Mouse (Mus musculus) limb, embryonic 11.5 days (tissue): Measurements from ENCODE around the gene Rnf145. TPM values are rescaled to one million over a fixed set of nuclear protein-coding genes. Genes with fewer than 3 reads are reported as not detected.
"Not testable (repeated sequence)": the region's sequence is repeated elsewhere in the genome, so short reads cannot be mapped to it uniquely, and the experiment has no call there.

Source experiments
- ATAC-seq: fragments of 200-750 bp; cut with Nextera tagmentation; 2 replicates; pipeline ENCODE4 v1.8.0; 2017; ENCODE audit warnings: low read depth; ENCODE audit not compliant: insufficient number of reproducible peaks, low FRiP score, low TSS enrichment
- DNase-seq: peaks from one replicate; pipeline ENCODE4 v3.0.0-alpha.2; 2015; ENCODE audit warnings: low spot score
- H3K27ac ChIP-seq: fragments of 300-500 bp; sonication (generic); replicated peaks from 2 replicates; pipeline ENCODE4 v1.5.1; 2014; ENCODE audit warnings: low read depth, mild to moderate bottlenecking, low read length
- H3K27me3 ChIP-seq: fragments of 300-500 bp; sonication (generic); 2 replicates; pipeline ENCODE4 v1.6.1; 2014; ENCODE audit warnings: mild to moderate bottlenecking, low read length, mixed read lengths; ENCODE audit not compliant: control insufficient read depth, insufficient read depth
- H3K36me3 ChIP-seq: fragments of 300-500 bp; sonication (generic); 2 replicates; pipeline ENCODE4 v1.6.1; 2014; ENCODE audit warnings: mild to moderate bottlenecking, low read length, moderate library complexity, mixed read lengths; ENCODE audit not compliant: control insufficient read depth, insufficient read depth
- H3K4me1 ChIP-seq: fragments of 300-500 bp; sonication (generic); 2 replicates; pipeline ENCODE4 v1.6.1; 2014; ENCODE audit warnings: low read length, mixed read lengths; ENCODE audit not compliant: control insufficient read depth, insufficient read depth
- H3K4me2 ChIP-seq: fragments of 300-500 bp; sonication (generic); 2 replicates; pipeline ENCODE4 v1.6.1; 2014; ENCODE audit warnings: low read depth, mild to moderate bottlenecking, moderate library complexity; ENCODE audit not compliant: severe bottlenecking
- H3K4me3 ChIP-seq: fragments of 300-500 bp; sonication (generic); 2 replicates; pipeline ENCODE4 v1.5.1; 2014; ENCODE audit warnings: low read depth, low read length
- H3K9ac ChIP-seq: fragments of 300-500 bp; sonication (generic); 2 replicates; pipeline ENCODE4 v1.6.1; 2014; ENCODE audit warnings: mild to moderate bottlenecking, low read length
- H3K9me3 ChIP-seq: fragments of 300-500 bp; sonication (generic); 2 replicates; pipeline ENCODE4 v1.6.1; 2016; ENCODE audit warnings: low read length; ENCODE audit not compliant: control insufficient read depth
- WGBS: fragments of 180-500 bp; shearing (Covaris S2); extraction: QIAGEN DNeasy Blood & Tissue Kit; methylation state at CpG from one replicate; pipeline ENCODE4 v1.1.7; 2014; 5-methylcytosine and 5-hydroxymethylcytosine counted together
- polyA plus RNA-seq: library from polyadenylated mRNA; unstranded; fragments of >200 nt; fragmentation: Nextera tagmentation; extraction: Ambion mirVana; gene quantifications from 2 replicates; pipeline ENCODE4 v1.2.1, GENCODE M21; 2014

Gene Rnf145
- polyA plus RNA-seq, 1 experiment from 2014 or later, result 96.1 TPM

- not testable (repeated sequence) for H3K4me2 ChIP-seq, H3K9ac ChIP-seq, H3K9me3 ChIP-seq, ATAC-seq, H3K27ac ChIP-seq, H3K4me1 ChIP-seq, H3K36me3 ChIP-seq, DNase-seq, H3K27me3 ChIP-seq, H3K4me3 ChIP-seq
- 93% methylated on average over 4 of the region's 4 CpGs for WGBS
These were observed 51.6 kb downstream of the Rnf145 start for GRCm38 (mm10) chr11:44570336-44570735.

- Histone ChIP-seq H3K27ac (no peak overlapping the region), H3K36me3 (peaks cover 3% of the 10 kb centered on the region; the same call in 1 of the 2 replicates), H3K4me3 (no peak overlapping the region), H3K4me1 (no peaks in the 10 kb centered on the region), H3K4me2 (no peak overlapping the region), H3K9me3 (no peaks in the 10 kb centered on the region), H3K9ac (no peak overlapping the region), H3K27me3 (no peaks in the 10 kb centered on the region)
- ATAC-seq (no peak), DNase-seq (no peak)
- WGBS, result 97% methylated on average over 5 of the region's 5 CpGs
These were observed 54.0 kb downstream of the Rnf145 start for GRCm38 (mm10) chr11:44572781-44573180.

DNA sequence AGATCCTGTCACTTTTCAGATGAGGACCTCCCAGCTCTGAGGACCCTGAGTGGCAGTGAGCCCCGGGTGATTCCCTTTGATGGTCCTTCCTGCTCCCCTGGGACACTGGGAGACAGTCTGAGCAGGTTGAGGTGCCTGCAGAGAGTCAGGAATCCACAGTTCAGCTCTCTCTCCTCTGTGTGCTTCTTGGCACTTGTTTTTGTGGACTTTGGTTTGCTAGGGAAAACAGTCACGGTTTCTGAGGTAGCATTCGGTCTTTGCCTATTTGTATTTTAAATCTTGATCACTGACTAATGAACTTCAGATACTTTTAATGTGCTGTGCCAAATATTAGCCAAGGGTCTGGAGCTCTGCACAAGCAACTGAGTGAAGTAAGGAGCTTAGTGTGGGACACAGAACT is 54.6 kb downstream of the Rnf145 start:
- H3K4me3 ChIP-seq, result no peak overlapping the region
- no peak for DNase-seq
- 84% methylated on average over 3 of the region's 3 CpGs for WGBS
- H3K9ac ChIP-seq, result no peak overlapping the region
- H3K36me3 ChIP-seq, result peaks cover 3% of the 10 kb centered on the region; the same call in 1 of the 2 replicates
- ATAC-seq, result no peak
- no peaks in the 10 kb centered on the region for H3K9me3 ChIP-seq
- no peak overlapping the region for H3K4me2 ChIP-seq
- no peak overlapping the region for H3K27ac ChIP-seq
- no peaks in the 10 kb centered on the region for H3K27me3 ChIP-seq
- H3K4me1 ChIP-seq, result no peaks in the 10 kb centered on the region

GRCm38 (mm10) chr11:44574391-44574790 is 55.6 kb downstream of the Rnf145 start:
- DNase-seq (no peak), ATAC-seq (no peak)
- no peak overlapping the region for H3K4me3 ChIP-seq
- H3K27me3 ChIP-seq, result no peaks in the 10 kb centered on the region
- no peak overlapping the region for H3K27ac ChIP-seq
- peaks cover 2% of the 10 kb centered on the region; the same call in 1 of the 2 replicates for H3K36me3 ChIP-seq
- H3K4me1 ChIP-seq, result no peaks in the 10 kb centered on the region
- no peak overlapping the region for H3K4me2 ChIP-seq
- 94% methylated on average over 8 of the region's 8 CpGs for WGBS
- H3K9me3 ChIP-seq, result no peaks in the 10 kb centered on the region
- H3K9ac ChIP-seq, result no peak overlapping the region

DNA sequence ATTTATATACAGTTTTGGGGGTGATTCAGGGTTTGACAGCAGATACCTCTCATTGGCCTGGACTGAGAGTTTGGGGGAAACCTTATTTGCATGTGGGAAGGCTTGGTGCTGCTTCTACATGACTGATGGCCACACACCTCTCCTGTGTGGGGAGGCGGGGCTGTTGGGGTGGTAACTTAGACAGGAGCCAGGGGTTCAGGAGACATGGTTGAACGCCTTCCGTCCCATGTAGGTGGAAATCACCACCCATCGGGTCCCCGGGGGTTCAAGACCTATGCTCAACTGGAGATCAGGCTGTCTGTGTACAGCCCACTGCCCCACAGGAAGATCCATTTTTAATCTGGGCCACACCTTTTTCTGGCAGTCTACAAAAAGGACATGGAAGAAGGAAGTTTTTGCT is 56.1 kb downstream of the Rnf145 start:
- Histone ChIP-seq H3K9me3 (no peaks in the 10 kb centered on the region), H3K4me2 (no peak overlapping the region), H3K4me3 (no peak overlapping the region), H3K36me3 (no peaks in the 10 kb centered on the region), H3K9ac (no peak overlapping the region), H3K4me1 (no peaks in the 10 kb centered on the region), H3K27me3 (no peaks in the 10 kb centered on the region), H3K27ac (no peak overlapping the region)
- ATAC-seq (no peak), DNase-seq (no peak)
- 93% methylated on average over 5 of the region's 5 CpGs for WGBS

- no peak overlapping the region for H3K27ac ChIP-seq
- ATAC-seq, result no peak
- DNase-seq, result no peak
- no peaks in the 10 kb centered on the region for H3K36me3 ChIP-seq
- no peak overlapping the region for H3K4me3 ChIP-seq
- H3K4me2 ChIP-seq, result no peak overlapping the region
- H3K9ac ChIP-seq, result no peak overlapping the region
- H3K27me3 ChIP-seq, result no peaks in the 10 kb centered on the region
- H3K4me1 ChIP-seq, result no peaks in the 10 kb centered on the region
- 70% methylated on average over 9 of the region's 9 CpGs for WGBS
- no peaks in the 10 kb centered on the region for H3K9me3 ChIP-seq
These were observed 59.1 kb downstream of the Rnf145 start for GRCm38 (mm10) chr11:44577911-44578310.

- no peak for ATAC-seq
These were observed 62.5 kb downstream of the Rnf145 start for GRCm38 (mm10) chr11:44581277-44581683.

GRCm38 (mm10) chr11:44586047-44586696 is 67.4 kb downstream of the Rnf145 start:
- no peak overlapping the region for H3K9ac ChIP-seq
- no peaks in the 10 kb centered on the region for H3K4me1 ChIP-seq
- H3K4me2 ChIP-seq, result no peak overlapping the region
- no peak overlapping the region for H3K27ac ChIP-seq
- H3K4me3 ChIP-seq, result no peak overlapping the region
- H3K36me3 ChIP-seq, result no peaks in the 10 kb centered on the region
- ATAC-seq (no peak), DNase-seq (peak; percentile 78)
- H3K27me3 ChIP-seq, result no peaks in the 10 kb centered on the region
- H3K9me3 ChIP-seq, result no peaks in the 10 kb centered on the region
- WGBS, result 16% methylated on average over 3 of the region's 3 CpGs

More at GRCm38 (mm10) chr11:44581277-44581683, 62.5 kb downstream of the Rnf145 start:
- no peak overlapping the region for H3K4me2 ChIP-seq
- no peaks in the 10 kb centered on the region for H3K4me1 ChIP-seq
- DNase-seq, result peak; percentile 52
- 36% methylated on average over 11 of the region's 11 CpGs for WGBS
- no peaks in the 10 kb centered on the region for H3K36me3 ChIP-seq
- H3K27me3 ChIP-seq, result no peaks in the 10 kb centered on the region
- H3K9ac ChIP-seq, result no peak overlapping the region
- no peak overlapping the region for H3K27ac ChIP-seq
- no peak overlapping the region for H3K4me3 ChIP-seq
- H3K9me3 ChIP-seq, result no peaks in the 10 kb centered on the region

DNA sequence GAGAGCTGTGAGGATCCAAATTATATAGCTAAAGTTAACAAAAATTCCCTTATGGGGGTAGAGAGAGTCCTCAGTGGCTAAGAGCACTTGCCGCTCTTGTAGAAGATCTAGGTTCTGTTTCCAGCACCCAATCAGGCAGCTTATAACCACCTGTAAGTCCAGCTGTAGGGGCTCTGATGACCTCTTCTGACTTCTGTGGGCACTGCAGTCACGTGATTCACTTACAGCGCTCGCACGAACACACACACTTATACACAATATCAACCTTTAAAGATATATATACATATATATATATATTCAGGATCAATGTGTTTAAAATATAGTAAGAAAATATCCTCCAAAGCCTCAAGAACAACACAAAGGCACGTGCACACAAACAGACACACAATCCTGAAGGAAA is 74.3 kb downstream of the Rnf145 start:
- no peak for ATAC-seq
- no peaks in the 10 kb centered on the region for H3K27me3 ChIP-seq
- no peaks in the 10 kb centered on the region for H3K9me3 ChIP-seq
- H3K27ac ChIP-seq, result no peak overlapping the region
- WGBS, result 90% methylated on average over 6 of the region's 6 CpGs
- no peak overlapping the region for H3K4me3 ChIP-seq
- no peak for DNase-seq
- no peak overlapping the region for H3K4me2 ChIP-seq
- H3K9ac ChIP-seq, result no peak overlapping the region
- no peaks in the 10 kb centered on the region for H3K36me3 ChIP-seq
- no peaks in the 10 kb centered on the region for H3K4me1 ChIP-seq
